Mouse (Mus musculus) megakaryocyte, embryonic 14.5 days (primary cell): ENCODE measurements around the gene Scn1b. TPM values are rescaled to one million over a fixed set of nuclear protein-coding genes. Genes with fewer than 3 reads are reported as not detected.

Source experiments
- H3K27me3 ChIP-seq: replicated peaks from 2 replicates; pipeline ENCODE3; 2012; ENCODE audit warnings: inconsistent platforms
- H3K36me3 ChIP-seq: replicated peaks from 2 replicates; pipeline ENCODE3; 2012; ENCODE audit warnings: low read length, inconsistent platforms, mixed read lengths
- H3K4me1 ChIP-seq: 2 replicates; pipeline ENCODE4 v1.6.1; 2012; ENCODE audit warnings: inconsistent platforms
- H3K4me3 ChIP-seq: replicated peaks from 2 replicates; pipeline ENCODE3; 2012; ENCODE audit warnings: moderate library complexity, mild to moderate bottlenecking, inconsistent platforms
- H3K9me3 ChIP-seq: 2 replicates; pipeline ENCODE4 v1.6.1; 2012; ENCODE audit warnings: inconsistent platforms
- FLI1 ChIP-seq: IDR thresholded peaks from 2 replicates; pipeline ENCODE4 v1.6.1; 2012; ENCODE audit warnings: low read length, inconsistent platforms, mixed read lengths
- GATA1 ChIP-seq: IDR thresholded peaks from 3 replicates; pipeline ENCODE4 v1.6.1; 2012; ENCODE audit warnings: mixed read lengths, low read length, inconsistent platforms, borderline replicate concordance
- polyA plus RNA-seq: library from polyadenylated mRNA; stranded (reverse); fragments of >175 nt; gene quantifications from 2 replicates; pipeline ENCODE4 v1.2.3, GENCODE M21; 2012; ENCODE audit warnings: low replicate concordance; ENCODE audit not compliant: insufficient read depth

Gene Scn1b
- polyA plus RNA-seq, 1 experiment, result 28.4 TPM

DNA sequence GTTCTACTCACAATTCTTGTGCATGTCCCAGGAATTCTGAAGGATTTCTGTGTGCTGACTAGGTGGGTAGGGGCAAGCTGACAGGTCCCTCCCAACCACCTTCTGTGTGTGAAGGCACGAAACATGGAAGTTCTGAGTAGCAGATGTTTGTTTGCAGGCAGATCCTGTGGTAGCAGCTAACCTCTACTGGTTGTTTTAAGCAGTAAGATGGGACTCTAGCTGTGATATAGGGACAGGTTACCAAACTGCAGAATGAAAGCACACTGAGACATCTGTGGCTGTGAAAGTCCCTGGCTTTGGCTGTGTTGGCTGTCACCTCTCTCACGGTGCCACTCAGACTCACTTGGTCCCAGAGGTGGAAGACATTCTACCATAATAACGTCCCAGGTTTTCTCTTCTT lies 34.4 kb upstream of the Scn1b start:
- Histone ChIP-seq H3K27me3 (peaks cover 2% of the 10 kb centered on the region), H3K4me3 (peak overlapping the region; percentile 7), H3K4me1 (peaks cover 74% of the 10 kb centered on the region), H3K36me3 (no peaks in the 10 kb centered on the region), H3K9me3 (peaks cover 13% of the 10 kb centered on the region)
- TF ChIP-seq GATA1, result no peak
- no peak for TF ChIP-seq FLI1

DNA sequence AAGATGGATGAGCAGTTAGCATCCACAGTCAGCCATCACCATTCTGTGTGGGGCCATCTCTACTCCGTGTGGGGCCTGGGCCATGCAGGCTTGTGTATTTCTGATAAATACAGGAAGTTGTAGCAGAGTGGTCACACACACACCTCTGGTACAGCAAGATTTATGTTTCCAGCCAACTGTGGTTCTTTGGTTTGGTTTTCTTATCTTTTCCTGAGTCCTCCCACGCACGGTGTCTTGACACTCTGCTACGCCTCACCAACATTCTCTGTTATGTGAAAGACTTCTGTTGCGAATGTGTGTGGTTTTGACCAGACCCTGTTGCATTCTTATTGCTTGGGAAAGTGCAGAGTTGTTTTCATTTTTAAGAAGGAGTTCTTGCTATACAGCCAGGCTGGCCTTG lies 34.0 kb upstream of the Scn1b start:
- H3K4me3 ChIP-seq, result peak overlapping the region; percentile 81
- TF ChIP-seq GATA1 (peak; percentile 61; the same call in 1 of the 3 replicates), FLI1 (no peak)
- peaks cover 79% of the 10 kb centered on the region for H3K4me1 ChIP-seq

DNA sequence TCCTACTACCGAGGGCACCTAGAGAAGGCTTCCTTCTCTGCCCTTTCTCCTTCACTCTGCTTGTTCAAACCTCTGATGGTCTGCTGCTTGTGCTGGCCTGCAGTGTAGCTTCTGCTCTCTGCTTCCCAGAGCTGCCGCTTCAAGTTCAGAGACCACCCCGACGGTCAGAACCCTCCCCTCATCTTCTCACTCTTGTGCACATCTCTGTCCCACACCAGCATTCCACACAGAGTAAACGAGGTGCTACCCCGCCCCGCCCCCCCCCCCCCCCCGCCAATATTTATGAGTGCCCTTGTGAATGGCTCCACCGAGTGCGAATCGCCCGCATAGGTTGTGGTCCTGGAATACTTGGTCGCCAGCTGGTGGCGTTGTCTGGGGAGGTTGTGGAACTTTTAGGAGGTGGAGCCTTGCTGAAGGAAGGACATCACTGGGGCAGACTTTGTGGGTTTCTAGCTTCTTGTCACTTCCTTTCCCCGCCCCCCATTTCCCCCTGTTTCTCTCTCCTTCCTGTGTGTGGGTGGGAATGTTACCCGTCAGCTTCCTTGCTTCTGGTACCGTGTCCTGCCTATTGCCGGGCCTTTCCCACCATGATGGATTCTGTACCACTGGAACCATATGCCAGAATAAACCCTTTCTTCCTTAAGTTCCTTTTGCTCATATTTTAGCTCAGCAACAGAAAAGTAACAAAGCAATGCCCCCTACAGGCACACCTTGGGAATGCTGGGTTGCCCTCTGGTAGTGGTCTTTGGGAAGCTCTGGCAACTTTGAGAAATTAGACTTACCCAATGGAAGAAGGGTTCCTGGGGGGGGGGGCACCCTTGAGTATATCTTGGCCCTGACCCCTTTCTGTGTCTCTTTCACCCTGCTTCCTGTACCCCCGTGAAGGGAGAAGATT lies 29.5 kb upstream of the Scn1b start:
- no peaks in the 10 kb centered on the region for H3K36me3 ChIP-seq
- TF ChIP-seq GATA1, result no peak
- no peak for TF ChIP-seq FLI1
- H3K4me1 ChIP-seq, result peaks cover 90% of the 10 kb centered on the region
- peak overlapping the region; percentile 71 for H3K4me3 ChIP-seq
- H3K27me3 ChIP-seq, result no peaks in the 10 kb centered on the region
- H3K9me3 ChIP-seq, result 0 out of 2 replicates have a peak, but pooled peaks cover 6% of the 10 kb centered on the region

More for the DNA sequence above, 34.0 kb upstream of the Scn1b start:
- H3K27me3 ChIP-seq, result peaks cover 2% of the 10 kb centered on the region
- H3K9me3 ChIP-seq, result peaks cover 8% of the 10 kb centered on the region
- H3K36me3 ChIP-seq, result no peaks in the 10 kb centered on the region

DNA sequence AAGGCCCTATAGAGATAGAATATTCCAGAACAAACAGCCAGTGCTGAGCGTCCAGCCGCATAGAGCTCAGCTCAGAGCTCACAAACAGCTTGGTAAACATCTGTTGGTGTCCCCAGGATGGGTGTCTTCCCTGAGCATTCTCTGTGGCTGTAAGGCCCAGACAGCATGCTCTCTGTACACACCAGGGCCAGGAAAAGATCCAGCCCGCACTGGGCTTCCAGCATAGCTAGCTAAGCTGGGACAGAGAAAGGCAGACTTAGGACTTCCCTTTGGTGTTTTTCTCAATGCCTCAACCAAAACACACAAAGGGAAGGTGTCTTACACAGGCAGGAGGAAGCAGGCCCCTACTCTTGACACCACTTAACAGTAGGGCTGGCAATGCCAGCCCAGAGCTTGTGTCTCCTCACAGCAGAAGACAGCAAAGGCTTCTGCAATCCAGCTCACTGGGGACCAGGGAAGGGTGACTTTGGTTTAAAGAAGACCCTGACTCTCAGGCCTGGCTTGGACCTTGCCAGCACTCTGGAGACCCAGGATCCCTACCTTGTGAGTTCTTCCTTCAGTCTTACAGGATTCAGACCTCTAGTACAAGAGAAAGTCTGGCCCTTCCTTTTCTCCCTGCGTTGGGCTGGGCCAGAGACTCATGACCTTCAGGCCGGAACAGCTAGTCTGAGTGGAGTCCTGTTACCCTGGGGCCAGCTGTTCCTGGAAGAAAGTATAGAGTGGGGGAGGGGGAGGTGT lies 28.7 kb upstream of the Scn1b start, which contains the start of gene Gramd1a:
TSS of gene Gramd1a (minus strand) at position 601 of the 738 bp plus-strand sequence.
- no peaks in the 10 kb centered on the region for H3K27me3 ChIP-seq
- H3K4me3 ChIP-seq, result peak within 1 kb of the TSS; percentile 71
- H3K9me3 ChIP-seq, result 0 out of 2 replicates have a peak, but pooled peaks cover 6% of the 10 kb centered on the region
- no peaks in the 10 kb centered on the region for H3K36me3 ChIP-seq
- TF ChIP-seq FLI1 (no peak), GATA1 (no peak)
- peaks cover 82% of the 10 kb centered on the region for H3K4me1 ChIP-seq

DNA sequence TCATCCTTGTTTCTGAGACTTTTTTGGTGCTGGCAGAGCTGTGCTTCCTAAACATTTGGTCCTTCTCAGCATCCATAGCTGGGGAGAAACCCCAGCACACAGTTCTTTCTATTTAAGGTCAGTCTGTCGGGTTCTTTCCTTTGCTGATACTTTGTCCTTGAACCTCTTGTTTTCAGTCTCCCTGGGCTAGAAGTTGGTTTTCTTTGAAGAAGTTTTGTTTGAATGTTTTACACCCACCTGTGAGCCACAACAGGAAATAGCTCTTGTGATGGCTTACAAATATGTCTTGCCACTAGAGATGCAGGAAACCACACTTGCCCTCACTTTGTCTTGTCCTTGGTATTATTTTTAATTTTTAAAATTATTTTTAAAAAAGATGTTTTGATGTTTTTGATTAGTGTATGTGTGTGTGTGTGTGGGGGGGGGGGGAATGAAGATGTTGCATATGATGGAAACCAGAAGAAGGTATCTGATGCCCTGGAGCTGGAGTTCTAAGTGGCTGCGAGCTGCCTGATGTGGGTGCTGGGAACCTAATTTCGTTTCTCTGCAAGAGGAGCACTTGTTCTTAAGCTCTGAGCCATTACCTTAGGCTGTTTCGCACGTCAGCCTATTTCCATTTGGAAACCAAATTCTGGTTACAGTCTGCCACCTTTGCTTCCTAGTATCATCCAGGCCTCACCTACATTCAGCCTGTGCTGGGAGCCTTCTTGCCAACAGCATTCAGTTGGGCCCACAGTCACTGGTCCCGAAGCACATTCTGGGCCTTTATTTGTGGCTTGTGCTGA lies 26.9 kb upstream of the Scn1b start:
- H3K27me3 ChIP-seq, result no peaks in the 10 kb centered on the region
- no peaks in the 10 kb centered on the region for H3K36me3 ChIP-seq
- TF ChIP-seq FLI1, result no peak
- no peak for TF ChIP-seq GATA1
- H3K9me3 ChIP-seq, result no peaks in the 10 kb centered on the region
- H3K4me3 ChIP-seq, result no peak overlapping the region
- peaks cover 82% of the 10 kb centered on the region for H3K4me1 ChIP-seq

DNA sequence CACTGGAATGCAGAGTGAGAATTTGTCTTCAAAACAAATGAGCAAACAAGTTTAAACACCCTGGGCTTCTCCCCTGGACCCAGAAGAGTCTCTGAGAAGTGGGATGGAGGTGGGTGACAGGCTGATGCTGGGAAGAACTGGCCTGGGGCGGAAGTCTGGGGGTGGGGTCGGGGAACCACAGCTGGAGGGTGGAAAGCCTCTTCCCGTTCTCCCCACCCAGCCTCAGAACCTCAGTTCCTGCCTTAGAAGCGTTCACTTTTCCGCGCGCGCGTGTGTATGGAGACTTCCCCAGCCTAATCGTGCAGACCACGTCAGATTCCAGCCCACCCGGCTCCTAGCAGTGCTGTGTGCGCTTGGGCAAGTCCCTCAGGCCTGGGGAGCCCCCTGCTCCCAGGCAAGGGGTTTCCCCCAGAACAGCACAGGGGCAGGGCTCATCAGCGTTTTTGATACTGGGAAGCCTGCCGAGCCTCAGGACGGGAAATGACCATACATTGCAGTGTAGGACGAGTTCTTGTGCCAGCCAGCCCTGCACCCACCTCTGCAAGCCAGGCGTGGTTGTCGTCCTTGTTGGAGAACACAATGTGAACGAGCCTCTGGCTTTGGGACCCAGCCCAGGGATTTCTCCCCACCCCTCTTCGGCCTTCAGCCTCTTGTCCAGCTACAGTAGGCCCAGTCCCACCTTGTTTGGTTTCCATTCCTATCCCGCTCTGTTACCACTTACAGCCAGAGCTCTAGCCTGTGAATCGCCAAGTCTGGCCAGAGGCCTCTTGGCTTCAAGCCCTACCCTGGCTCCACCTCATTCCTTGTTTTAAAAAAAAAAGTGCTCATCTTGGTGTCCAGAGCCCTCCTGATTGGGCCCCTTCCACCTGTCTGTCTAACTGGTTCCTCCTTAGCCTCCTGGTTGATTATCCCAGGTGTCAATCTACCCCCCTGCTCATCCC lies 24.8 kb upstream of the Scn1b start:
- H3K4me3 ChIP-seq, result peak overlapping the region; percentile 99
- peaks cover 16% of the 10 kb centered on the region for H3K36me3 ChIP-seq
- TF ChIP-seq GATA1, result no peak
- no peak for TF ChIP-seq FLI1
- H3K9me3 ChIP-seq, result no peaks in the 10 kb centered on the region
- H3K4me1 ChIP-seq, result peaks cover 90% of the 10 kb centered on the region
- no peaks in the 10 kb centered on the region for H3K27me3 ChIP-seq

DNA sequence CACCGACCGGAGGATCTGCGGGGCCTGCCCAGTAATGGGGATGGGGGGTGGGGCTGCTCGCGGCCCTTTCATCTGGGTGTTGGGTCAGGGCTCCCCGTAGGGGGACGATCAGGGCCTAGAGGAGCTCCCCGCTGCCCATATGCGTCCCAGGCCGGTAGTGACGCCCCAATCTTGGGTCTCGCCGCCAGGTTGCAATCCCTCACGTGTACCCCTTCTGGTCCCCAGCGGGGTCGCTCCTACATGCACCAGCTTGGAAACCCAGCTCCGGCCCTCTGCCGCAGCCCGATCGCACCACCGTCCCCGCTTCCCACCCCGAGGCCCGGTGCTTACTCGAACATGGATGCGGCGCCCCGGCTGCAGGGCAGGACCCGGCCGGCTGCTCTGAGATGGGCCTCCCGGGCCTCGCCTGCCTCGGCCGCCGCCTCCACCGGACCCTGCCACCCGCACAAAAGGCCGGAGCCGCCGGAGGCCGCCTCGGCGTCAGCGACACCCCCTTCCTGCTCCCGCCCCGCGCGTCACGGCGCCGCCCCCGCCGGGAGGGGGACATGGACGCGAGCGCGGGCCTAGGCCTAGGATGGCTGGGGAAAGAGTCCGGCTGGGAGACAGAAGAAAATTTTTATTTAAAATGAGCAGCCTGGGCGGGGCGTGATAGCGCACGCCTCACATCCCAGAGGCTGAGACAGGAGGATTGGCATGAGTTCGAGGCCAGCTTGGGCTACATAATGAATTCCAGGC lies 23.9 kb upstream of the Scn1b start:
- no peak for TF ChIP-seq GATA1
- TF ChIP-seq FLI1, result no peak
- peaks cover 88% of the 10 kb centered on the region for H3K4me1 ChIP-seq
- peak overlapping the region; percentile 99 for H3K4me3 ChIP-seq
- H3K9me3 ChIP-seq, result no peaks in the 10 kb centered on the region
- H3K27me3 ChIP-seq, result no peaks in the 10 kb centered on the region
- H3K36me3 ChIP-seq, result peaks cover 24% of the 10 kb centered on the region

DNA sequence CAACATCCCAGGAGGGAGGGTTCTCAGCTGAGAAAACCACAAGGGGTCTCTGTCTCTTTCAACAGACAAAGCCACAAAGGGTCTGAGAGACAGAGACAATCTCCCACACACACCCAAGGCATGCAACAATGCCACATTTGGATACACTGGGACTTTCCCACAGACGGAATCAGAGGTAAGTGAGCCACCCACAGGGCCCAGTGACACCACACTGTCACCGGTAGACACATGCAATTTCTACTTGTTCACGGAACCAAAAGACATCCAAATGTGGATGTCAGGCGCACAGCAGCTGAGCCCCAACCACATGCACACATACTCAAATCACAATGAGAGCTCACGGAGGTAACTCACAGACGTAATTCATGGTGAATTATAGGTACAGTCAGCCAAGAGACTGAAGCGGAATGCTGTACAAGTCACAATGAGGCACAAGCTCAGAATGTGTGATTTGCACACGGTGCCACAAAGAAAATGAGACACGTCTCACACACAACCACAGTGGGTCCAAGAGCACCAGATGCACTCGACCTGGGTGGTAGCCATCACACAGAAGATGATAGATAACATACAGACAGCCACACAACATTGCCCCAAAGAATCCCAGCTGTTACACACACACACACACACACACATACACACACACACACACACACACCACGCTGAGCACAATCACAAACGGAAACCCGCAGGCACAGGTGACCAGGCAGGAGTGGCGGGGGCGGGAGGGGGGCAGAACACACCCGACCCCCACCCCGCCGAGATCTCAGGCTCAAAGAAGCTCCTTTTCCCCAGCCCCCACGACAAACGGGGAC lies 23.2 kb upstream of the Scn1b start:
- TF ChIP-seq FLI1 (no peak), GATA1 (no peak)
- peaks cover 88% of the 10 kb centered on the region for H3K4me1 ChIP-seq
- peaks cover 32% of the 10 kb centered on the region for H3K36me3 ChIP-seq

More for the DNA sequence above, 23.2 kb upstream of the Scn1b start:
- H3K9me3 ChIP-seq, result no peaks in the 10 kb centered on the region
- H3K27me3 ChIP-seq, result no peaks in the 10 kb centered on the region
- peak overlapping the region; percentile 99 for H3K4me3 ChIP-seq
